Mouse (Mus musculus) bone marrow macrophage, adult 2 months (primary cell): ENCODE results near the gene Camk2n2.

Experiments
- CTCF ChIP-seq: IDR thresholded peaks from 2 replicates; pipeline ENCODE4 v1.5.1; 2012; ENCODE audit warnings: low read depth, mild to moderate bottlenecking, low read length, moderate library complexity
- POLR2A ChIP-seq: IDR thresholded peaks from 2 replicates; pipeline ENCODE4 v1.6.1; 2012; ENCODE audit warnings: mild to moderate bottlenecking, low read depth, low read length, borderline replicate concordance

DNA sequence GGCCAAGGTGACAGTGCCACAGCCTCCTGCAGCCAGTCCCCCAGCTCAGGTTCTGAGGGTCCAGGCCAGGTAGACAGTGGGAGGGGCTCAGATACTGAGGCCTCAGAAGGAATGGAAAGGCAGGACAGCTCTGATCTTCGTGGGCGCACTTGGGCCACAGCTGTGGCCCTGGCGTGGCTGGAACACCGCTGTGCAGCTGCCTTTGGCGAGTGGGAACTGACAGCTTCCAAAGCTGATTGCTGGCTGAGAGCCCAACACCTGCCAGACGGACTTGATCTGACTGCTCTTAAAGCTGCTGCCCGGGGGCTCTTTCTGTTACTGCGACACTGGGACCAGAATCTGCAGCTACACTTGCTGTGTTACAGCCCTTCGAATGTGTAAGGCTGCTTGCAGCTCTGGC, 16.4 kb downstream of the Camk2n2 start:
- TF ChIP-seq POLR2A (no peak), CTCF (no peak)
